ENCODE assay signal across 8 mouse cellular contexts in genomic region chr19:6058513-6058912, GRCm38 (mm10). TPM values are rescaled to one million over a fixed set of nuclear protein-coding genes. Genes with fewer than 3 reads are reported as not detected.
A peak's percentile ranks its signal among the peaks of the same experiment; 100 is the strongest.
DNase-seq lines count a peak whose midpoint lies in the region; ATAC-seq and TF ChIP-seq lines count a peak whose summit lies in the region.

No protein-coding gene starts in this region.

- H3K27ac ChIP-seq in lung, embryonic 15.5 days = peak overlapping the region; percentile 79; the same call in 1 of the 2 replicates
- H3K27ac ChIP-seq in embryonic facial prominence, embryonic 14.5 days (replicated peaks; ENCODE audit: low read depth, low read length) = peak overlapping the region; percentile 81
- H3K27ac ChIP-seq in intestine, postnatal 0 days (ENCODE audit: low read depth, low read length) = peak overlapping the region; percentile 51
- no peak overlapping the region for H3K27ac ChIP-seq in olfactory bulb, adult 2 months (ENCODE audit: insufficient read depth, low read depth, low read length)

- TF ChIP-seq CTCF in intestine, postnatal 0 days (IDR thresholded peaks at IDR 0.05; ENCODE audit: low read depth) = no peak
- no peak for TF ChIP-seq CTCF in olfactory bulb, adult 2 months (IDR thresholded peaks at IDR 0.05; ENCODE audit: insufficient read depth, low read depth, low read length)

- no peak for DNase-seq in lung, postnatal 14 days
- DNase-seq in embryonic facial prominence, embryonic 14.5 days (ENCODE audit: low spot score) = no peak
- DNase-seq in retina, postnatal 1 day = no peak
- DNase-seq in B cell, adult 2 months = no peak
- no peak for DNase-seq in right cerebral cortex, postnatal 4 days

- H3K9ac ChIP-seq in lung, embryonic 15.5 days = peak overlapping the region; percentile 90
- peak overlapping the region; percentile 94 for H3K9ac ChIP-seq in embryonic facial prominence, embryonic 14.5 days (ENCODE audit: low read depth, low read length)
- H3K9ac ChIP-seq in intestine, postnatal 0 days (ENCODE audit: low read depth, low read length) = peak overlapping the region; percentile 63

- no peaks in the 10 kb centered on the region for H3K9me3 ChIP-seq in lung, embryonic 15.5 days
- no peaks in the 10 kb centered on the region for H3K9me3 ChIP-seq in embryonic facial prominence, embryonic 14.5 days (ENCODE audit: control insufficient read depth, low read length)
- H3K9me3 ChIP-seq in intestine, postnatal 0 days (ENCODE audit: control insufficient read depth) = no peaks in the 10 kb centered on the region

- ATAC-seq in lung, embryonic 15.5 days (ENCODE audit: borderline replicate concordance, extremely low read depth, low FRiP score, low TSS enrichment) = no peak
- no peak for ATAC-seq in embryonic facial prominence, embryonic 14.5 days (ENCODE audit: low read depth)
- ATAC-seq in intestine, postnatal 0 days = no peak

- H3K4me2 ChIP-seq in lung, embryonic 15.5 days = peak overlapping the region; percentile 76
- peak overlapping the region; percentile 68 for H3K4me2 ChIP-seq in embryonic facial prominence, embryonic 14.5 days (ENCODE audit: low read depth, low read length)
- peak overlapping the region; percentile 73 for H3K4me2 ChIP-seq in intestine, postnatal 0 days (replicated peaks; ENCODE audit: low read depth)

- peaks cover 41% of the 10 kb centered on the region for H3K4me1 ChIP-seq in lung, embryonic 15.5 days
- H3K4me1 ChIP-seq in embryonic facial prominence, embryonic 14.5 days (ENCODE audit: control insufficient read depth, insufficient read depth, low read length) = peaks cover 20% of the 10 kb centered on the region
- peaks cover 12% of the 10 kb centered on the region; the same call in 1 of the 2 replicates for H3K4me1 ChIP-seq in intestine, postnatal 0 days (replicated peaks; ENCODE audit: control insufficient read depth, insufficient read depth, low read length)
- H3K4me1 ChIP-seq in olfactory bulb, adult 2 months (ENCODE audit: control insufficient read depth, insufficient read depth, low read length) = peaks cover 15% of the 10 kb centered on the region

- 32% methylated on average over 5 of the region's 5 CpGs for WGBS in lung, embryonic 15.5 days
- WGBS in embryonic facial prominence, embryonic 14.5 days = 34% methylated on average over 5 of the region's 5 CpGs
- WGBS in intestine, postnatal 0 days = 17% methylated on average over 5 of the region's 5 CpGs
- WGBS in olfactory bulb, adult 2 months = 28% methylated on average over 5 of the region's 5 CpGs

- TF ChIP-seq POLR2A in olfactory bulb, adult 2 months (IDR thresholded peaks at IDR 0.05; ENCODE audit: insufficient read depth, low read depth, low read length) = no peak

- peak overlapping the region; percentile 79 for H3K4me3 ChIP-seq in lung, embryonic 15.5 days
- H3K4me3 ChIP-seq in embryonic facial prominence, embryonic 14.5 days (ENCODE audit: low read depth, low read length) = peak overlapping the region; percentile 49
- peak overlapping the region; percentile 62 for H3K4me3 ChIP-seq in intestine, postnatal 0 days (ENCODE audit: low read depth, low read length)
- peak overlapping the region; percentile 90 for H3K4me3 ChIP-seq in olfactory bulb, adult 2 months (ENCODE audit: insufficient read depth, low read depth, low read length)

- peaks cover 38% of the 10 kb centered on the region for H3K36me3 ChIP-seq in lung, embryonic 15.5 days
- H3K36me3 ChIP-seq in embryonic facial prominence, embryonic 14.5 days (ENCODE audit: control insufficient read depth, insufficient read depth, low read length) = peaks cover 39% of the 10 kb centered on the region
- H3K36me3 ChIP-seq in intestine, postnatal 0 days (ENCODE audit: control insufficient read depth, insufficient read depth) = peaks cover 23% of the 10 kb centered on the region

- H3K27me3 ChIP-seq in lung, embryonic 15.5 days = no peaks in the 10 kb centered on the region
- H3K27me3 ChIP-seq in embryonic facial prominence, embryonic 14.5 days (replicated peaks; ENCODE audit: control insufficient read depth, insufficient read depth, low read length) = no peaks in the 10 kb centered on the region
- H3K27me3 ChIP-seq in intestine, postnatal 0 days (replicated peaks; ENCODE audit: control insufficient read depth, insufficient read depth, low read length) = no peaks in the 10 kb centered on the region

RNA-seq across cellular contexts. Expression of gene Fau, which starts 0.9 kb away (rescaled TPM):
- 709 and 773 TPM in 2 replicates for polyA plus RNA-seq in lung, embryonic 15.5 days (2015; fragmentation: Nextera tagmentation; extraction: Ambion mirVana)
- polyA plus RNA-seq in embryonic facial prominence, embryonic 14.5 days (2014; fragmentation: Nextera tagmentation; extraction: Ambion mirVana) = 870 and 937 TPM in 2 replicates
- 964 and 990 TPM in 2 replicates for polyA plus RNA-seq in intestine, postnatal 0 days (2015; fragmentation: Nextera tagmentation; extraction: Ambion mirVana)
- polyA plus RNA-seq in olfactory bulb, adult 2 months (2012; ENCODE audit: insufficient read depth, insufficient read length, low replicate concordance, missing spikeins) = 1,126 and 1,387 TPM in 2 replicates

RNA-seq across cellular contexts. Expression of gene Mrpl49, which starts 0.9 kb away (rescaled TPM):
- polyA plus RNA-seq in lung, embryonic 15.5 days (2015; fragmentation: Nextera tagmentation; extraction: Ambion mirVana) = 75.8 and 76.2 TPM in 2 replicates
- 67.5 and 69.8 TPM in 2 replicates for polyA plus RNA-seq in embryonic facial prominence, embryonic 14.5 days (2014; fragmentation: Nextera tagmentation; extraction: Ambion mirVana)
- 35.0 and 36.3 TPM in 2 replicates for polyA plus RNA-seq in intestine, postnatal 0 days (2015; fragmentation: Nextera tagmentation; extraction: Ambion mirVana)
- polyA plus RNA-seq in olfactory bulb, adult 2 months (2012; ENCODE audit: insufficient read depth, insufficient read length, low replicate concordance, missing spikeins) = not detected in 2 replicates

RNA-seq across cellular contexts. Expression of gene Znhit2, which starts 2.5 kb away (rescaled TPM):
- polyA plus RNA-seq in lung, embryonic 15.5 days (2015; fragmentation: Nextera tagmentation; extraction: Ambion mirVana) = 33.5 and 33.8 TPM in 2 replicates
- 33.1 and 33.6 TPM in 2 replicates for polyA plus RNA-seq in embryonic facial prominence, embryonic 14.5 days (2014; fragmentation: Nextera tagmentation; extraction: Ambion mirVana)
- polyA plus RNA-seq in intestine, postnatal 0 days (2015; fragmentation: Nextera tagmentation; extraction: Ambion mirVana) = 30.8 and 33.3 TPM in 2 replicates
- polyA plus RNA-seq in olfactory bulb, adult 2 months (2012; ENCODE audit: insufficient read depth, insufficient read length, low replicate concordance, missing spikeins) = not detected in 2 replicates

RNA-seq across cellular contexts. Expression of gene Tm7sf2, which starts 9.7 kb away (rescaled TPM):
- polyA plus RNA-seq in lung, embryonic 15.5 days (2015; fragmentation: Nextera tagmentation; extraction: Ambion mirVana) = 10.4 and 13.9 TPM in 2 replicates
- 19.5 and 21.7 TPM in 2 replicates for polyA plus RNA-seq in embryonic facial prominence, embryonic 14.5 days (2014; fragmentation: Nextera tagmentation; extraction: Ambion mirVana)
- 13.4 and 17.5 TPM in 2 replicates for polyA plus RNA-seq in intestine, postnatal 0 days (2015; fragmentation: Nextera tagmentation; extraction: Ambion mirVana)
- not detected in 2 replicates for polyA plus RNA-seq in olfactory bulb, adult 2 months (2012; ENCODE audit: insufficient read depth, insufficient read length, low replicate concordance, missing spikeins)

RNA-seq across cellular contexts. Expression of gene Syvn1, which starts 12.1 kb away (rescaled TPM):
- polyA plus RNA-seq in lung, embryonic 15.5 days (2015; fragmentation: Nextera tagmentation; extraction: Ambion mirVana) = 24.3 and 25.8 TPM in 2 replicates
- 32.1 and 34.9 TPM in 2 replicates for polyA plus RNA-seq in embryonic facial prominence, embryonic 14.5 days (2014; fragmentation: Nextera tagmentation; extraction: Ambion mirVana)
- 17.7 and 21.3 TPM in 2 replicates for polyA plus RNA-seq in intestine, postnatal 0 days (2015; fragmentation: Nextera tagmentation; extraction: Ambion mirVana)
- not detected in 2 replicates for polyA plus RNA-seq in olfactory bulb, adult 2 months (2012; ENCODE audit: insufficient read depth, insufficient read length, low replicate concordance, missing spikeins)

Comparison
In these comparisons a context has a peak if more than half of its experiments do, and no peak if none do; other contexts are left out.
1. RNA of gene Mrpl49, which starts 0.9 kb away (polyA plus RNA-seq): 75.8 to 76.2 TPM in lung, embryonic 15.5 days, 67.5 to 69.8 TPM in embryonic facial prominence, embryonic 14.5 days and 35.0 to 36.3 TPM in intestine, postnatal 0 days; not detected in olfactory bulb, adult 2 months; every median in the first group is over 10 times any median in the second.
2. RNA of gene Znhit2, which starts 2.5 kb away (polyA plus RNA-seq): 33.5 to 33.8 TPM in lung, embryonic 15.5 days, 33.1 to 33.6 TPM in embryonic facial prominence, embryonic 14.5 days and 30.8 to 33.3 TPM in intestine, postnatal 0 days; not detected in olfactory bulb, adult 2 months; every median in the first group is over 10 times any median in the second.
3. Peak in every context shown above with its lines, with median percentiles within 50 percentile points of each other: H3K4me2 ChIP-seq, H3K4me3 ChIP-seq and H3K9ac ChIP-seq.